Mouse (Mus musculus) hindbrain, embryonic 11.5 days (tissue): ENCODE measurements around the gene Tsr1. TPM values are rescaled to one million over a fixed set of nuclear protein-coding genes. Genes with fewer than 3 reads are reported as not detected.

Experiments
- ATAC-seq: fragments of 200-750 bp; cut with Nextera tagmentation; 2 replicates; pipeline ENCODE4 v1.8.0; 2017; ENCODE audit warnings: mild to moderate bottlenecking, moderate TSS enrichment, moderate library complexity; ENCODE audit not compliant: low FRiP score
- DNase-seq: peaks from one replicate; pipeline ENCODE4 v3.0.0-alpha.2; 2015; ENCODE audit warnings: low spot score
- H3K27ac ChIP-seq: fragments of 300-500 bp; sonication (generic); 2 replicates; pipeline ENCODE4 v1.5.1; 2014; ENCODE audit warnings: mild to moderate bottlenecking, low read depth, low read length
- H3K27me3 ChIP-seq: fragments of 300-500 bp; sonication (generic); 2 replicates; pipeline ENCODE4 v1.6.1; 2014; ENCODE audit warnings: mild to moderate bottlenecking, low read length, moderate library complexity, mixed read lengths; ENCODE audit not compliant: control insufficient read depth, insufficient read depth
- H3K36me3 ChIP-seq: fragments of 300-500 bp; sonication (generic); 2 replicates; pipeline ENCODE4 v1.6.1; 2014; ENCODE audit warnings: mild to moderate bottlenecking, low read length, moderate library complexity, mixed read lengths; ENCODE audit not compliant: control insufficient read depth, insufficient read depth
- H3K4me1 ChIP-seq: fragments of 300-500 bp; sonication (generic); replicated peaks from 2 replicates; pipeline ENCODE4 v1.6.1; 2014; ENCODE audit warnings: low read length, mixed read lengths; ENCODE audit not compliant: control insufficient read depth, insufficient read depth
- H3K4me2 ChIP-seq: fragments of 300-500 bp; sonication (generic); replicated peaks from 2 replicates; pipeline ENCODE4 v1.6.1; 2014; ENCODE audit warnings: mild to moderate bottlenecking, low read depth, low read length
- H3K4me3 ChIP-seq: fragments of 300-500 bp; sonication (generic); 2 replicates; pipeline ENCODE4 v1.5.1; 2014; ENCODE audit warnings: low read depth, low read length
- H3K9ac ChIP-seq: fragments of 300-500 bp; sonication (generic); 2 replicates; pipeline ENCODE4 v1.6.1; 2014; ENCODE audit warnings: low read depth, low read length
- H3K9me3 ChIP-seq: fragments of 300-500 bp; sonication (generic); 2 replicates; pipeline ENCODE4 v1.6.1; 2016; ENCODE audit warnings: low read length; ENCODE audit not compliant: control insufficient read depth
- WGBS: fragments of 180-500 bp; shearing (Covaris S2); extraction: QIAGEN DNeasy Blood & Tissue Kit; methylation state at CpG from one replicate; pipeline ENCODE4 v1.1.7; 2014; 5-methylcytosine and 5-hydroxymethylcytosine counted together
- polyA plus RNA-seq: library from polyadenylated mRNA; unstranded; fragments of >200 nt; fragmentation: Nextera tagmentation; extraction: Ambion mirVana; gene quantifications from 2 replicates; pipeline ENCODE4 v1.2.1, GENCODE M21; 2014

The Tsr1 gene
- polyA plus RNA-seq = 43.1 and 45.5 TPM in 2 replicates

GRCm38 (mm10) chr11:74897678-74898516 is at the start of gene Tsr1:
Gene Tsr1, plus strand, starts transcription at chr11:74898071.
- no peaks in the 10 kb centered on the region for H3K9me3 ChIP-seq
- peak within 1 kb of the TSS; percentile 82 for H3K27ac ChIP-seq
- no peaks in the 10 kb centered on the region for H3K27me3 ChIP-seq
- H3K9ac ChIP-seq = peak within 1 kb of the TSS; percentile 80
- H3K36me3 ChIP-seq = 0 out of 2 replicates have a peak, but pooled peaks cover 2% of the 10 kb centered on the region
- peak within 1 kb of the TSS; percentile 94 for H3K4me3 ChIP-seq
- ATAC-seq (peak; percentile 83), DNase-seq (peak; percentile 94)
- WGBS = under 1% methylated on average over 54 of the region's 54 CpGs
- H3K4me1 ChIP-seq = no peaks in the 10 kb centered on the region
- H3K4me2 ChIP-seq = peak within 1 kb of the TSS; percentile 91

DNA sequence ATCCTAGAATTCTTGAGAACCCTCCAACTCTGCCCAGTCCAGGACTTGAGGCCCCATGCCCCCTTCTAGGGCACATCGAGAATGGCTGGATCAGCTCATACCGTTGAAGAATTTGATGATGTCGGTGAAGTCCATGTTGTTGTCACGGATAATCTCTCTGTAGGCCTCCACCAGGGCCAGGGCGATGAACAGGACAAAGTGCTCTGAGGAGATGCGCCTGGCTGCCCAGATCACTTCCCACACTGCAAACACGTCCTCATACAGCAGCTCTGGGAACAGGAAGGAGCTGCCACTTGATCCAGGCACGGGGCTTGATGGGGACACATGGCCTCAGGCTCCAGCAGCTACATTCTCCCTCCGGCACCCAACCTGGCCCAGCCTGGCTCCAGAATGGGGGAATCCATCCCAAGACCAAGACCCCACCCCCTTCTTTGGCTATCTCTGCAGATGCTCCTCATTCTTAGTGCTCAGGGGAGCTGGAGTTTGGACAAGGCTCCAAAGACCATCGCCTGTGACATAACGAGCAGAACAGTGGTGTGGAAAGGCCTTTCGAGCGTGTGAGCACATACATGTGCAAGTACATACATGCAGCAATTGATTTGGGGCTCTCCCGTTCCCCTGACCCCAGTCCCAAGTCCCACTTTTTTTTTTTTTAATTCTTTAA is 46.7 kb upstream of the Tsr1 start:
- H3K4me1 ChIP-seq = no peaks in the 10 kb centered on the region
- no peaks in the 10 kb centered on the region for H3K36me3 ChIP-seq
- no peak overlapping the region for H3K27ac ChIP-seq
- H3K9me3 ChIP-seq = no peaks in the 10 kb centered on the region
- DNase-seq (no peak), ATAC-seq (no peak)
- no peak overlapping the region for H3K4me2 ChIP-seq
- WGBS = 87% methylated on average over 14 of the region's 14 CpGs
- no peak overlapping the region for H3K4me3 ChIP-seq
- H3K9ac ChIP-seq = no peak overlapping the region
- H3K27me3 ChIP-seq = no peaks in the 10 kb centered on the region

DNA sequence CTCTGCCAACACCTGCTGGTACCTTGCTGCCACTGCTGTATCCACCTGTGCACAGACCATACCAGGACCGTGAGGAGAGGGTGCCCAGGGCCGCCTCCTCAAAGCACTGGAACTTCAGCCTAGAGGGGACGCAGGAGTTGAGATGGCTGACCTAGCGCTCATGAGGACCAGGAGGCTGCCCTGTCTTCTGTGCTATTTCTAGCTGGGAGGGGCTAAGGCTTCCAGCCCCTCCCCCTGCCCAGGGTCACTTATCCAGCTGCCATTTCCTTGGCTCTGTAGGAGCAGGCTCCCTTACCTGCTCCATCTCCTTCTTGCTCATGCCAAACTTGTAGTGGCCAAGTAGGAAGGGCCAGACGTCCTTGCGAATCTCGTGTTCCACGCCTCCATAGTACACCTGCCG is 40.1 kb upstream of the Tsr1 start:
- DNase-seq (no peak), ATAC-seq (no peak)
- Histone ChIP-seq H3K9me3 (no peaks in the 10 kb centered on the region), H3K9ac (no peak overlapping the region), H3K27ac (no peak overlapping the region), H3K4me1 (no peaks in the 10 kb centered on the region), H3K27me3 (no peaks in the 10 kb centered on the region), H3K4me3 (no peak overlapping the region), H3K36me3 (no peaks in the 10 kb centered on the region), H3K4me2 (no peak overlapping the region)
- WGBS = 85% methylated on average over 9 of the region's 9 CpGs

- H3K27ac ChIP-seq = no peak overlapping the region
- 85% methylated on average over 5 of the region's 5 CpGs for WGBS
- no peak overlapping the region for H3K4me3 ChIP-seq
- ATAC-seq = no peak
- no peak for DNase-seq
- H3K36me3 ChIP-seq = no peaks in the 10 kb centered on the region
- H3K9me3 ChIP-seq = no peaks in the 10 kb centered on the region
- H3K27me3 ChIP-seq = no peaks in the 10 kb centered on the region
- no peak overlapping the region for H3K4me2 ChIP-seq
- H3K9ac ChIP-seq = no peak overlapping the region
- no peaks in the 10 kb centered on the region for H3K4me1 ChIP-seq
These were observed 35.7 kb upstream of the Tsr1 start for GRCm38 (mm10) chr11:74862129-74862528.

DNA sequence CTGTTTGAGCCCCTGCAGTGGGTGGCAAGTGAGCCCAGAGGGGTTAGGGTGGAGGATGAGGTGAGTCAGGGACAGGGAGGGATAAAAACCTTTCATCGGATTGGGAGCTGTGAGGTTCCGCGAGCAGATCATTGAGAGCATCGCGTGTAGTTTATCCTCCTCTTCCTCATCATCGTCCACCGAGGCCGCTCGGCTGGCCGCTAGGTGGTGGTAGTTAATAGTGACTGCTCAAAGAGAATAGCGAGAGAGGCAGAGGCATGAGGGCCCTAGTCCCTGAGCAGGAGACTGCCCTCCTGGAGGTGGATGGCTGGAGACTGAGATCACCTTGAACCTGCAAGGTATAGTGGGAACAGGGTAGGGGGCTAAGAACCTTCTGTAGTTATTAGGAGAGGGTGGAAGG is 34.4 kb upstream of the Tsr1 start:
- H3K4me2 ChIP-seq = no peak overlapping the region
- ATAC-seq (no peak), DNase-seq (peak; percentile 43)
- H3K9me3 ChIP-seq = no peaks in the 10 kb centered on the region
- 30% methylated on average over 11 of the region's 11 CpGs for WGBS
- H3K27ac ChIP-seq = no peak overlapping the region
- H3K27me3 ChIP-seq = no peaks in the 10 kb centered on the region
- no peak overlapping the region for H3K4me3 ChIP-seq
- no peaks in the 10 kb centered on the region for H3K4me1 ChIP-seq
- no peak overlapping the region for H3K9ac ChIP-seq
- H3K36me3 ChIP-seq = no peaks in the 10 kb centered on the region

- no peaks in the 10 kb centered on the region for H3K9me3 ChIP-seq
- DNase-seq (no peak), ATAC-seq (no peak)
- no peak overlapping the region for H3K4me3 ChIP-seq
- no peak overlapping the region for H3K27ac ChIP-seq
- no peak overlapping the region for H3K4me2 ChIP-seq
- H3K9ac ChIP-seq = no peak overlapping the region
- WGBS = 90% methylated on average over 9 of the region's 9 CpGs
- H3K36me3 ChIP-seq = no peaks in the 10 kb centered on the region
- no peaks in the 10 kb centered on the region for H3K27me3 ChIP-seq
- H3K4me1 ChIP-seq = no peaks in the 10 kb centered on the region
These were observed 33.5 kb upstream of the Tsr1 start for GRCm38 (mm10) chr11:74864421-74864820.

GRCm38 (mm10) chr11:74865252-74865651 is 32.6 kb upstream of the Tsr1 start:
- no peak overlapping the region for H3K4me3 ChIP-seq
- H3K9ac ChIP-seq = no peak overlapping the region
- ATAC-seq = no peak
- H3K4me2 ChIP-seq = no peak overlapping the region
- no peaks in the 10 kb centered on the region for H3K4me1 ChIP-seq
- 88% methylated on average over 9 of the region's 9 CpGs for WGBS
- H3K36me3 ChIP-seq = no peaks in the 10 kb centered on the region
- DNase-seq = no peak
- no peaks in the 10 kb centered on the region for H3K9me3 ChIP-seq
- no peak overlapping the region for H3K27ac ChIP-seq
- H3K27me3 ChIP-seq = no peaks in the 10 kb centered on the region

DNA sequence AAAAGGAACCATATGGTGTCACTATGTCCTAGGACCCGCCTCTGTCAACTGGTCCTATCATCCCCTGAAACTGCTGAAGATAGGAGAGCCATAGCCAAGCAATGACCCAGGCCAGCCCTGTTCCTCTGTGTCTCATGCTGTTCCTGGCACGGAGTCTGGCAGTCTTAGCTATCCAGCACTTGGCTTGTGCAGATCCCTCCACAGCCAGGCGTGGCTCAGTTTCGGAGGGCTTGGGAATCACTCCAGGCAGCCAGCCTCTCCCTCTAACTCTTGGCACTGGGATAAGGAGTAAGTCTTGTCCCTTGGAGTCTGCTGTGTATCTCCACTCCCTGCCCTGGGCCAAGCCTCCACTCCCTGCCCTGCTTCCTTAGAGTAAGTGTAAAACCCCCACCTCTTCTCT is 31.2 kb upstream of the Tsr1 start:
- Histone ChIP-seq H3K4me3 (no peak overlapping the region), H3K9me3 (no peaks in the 10 kb centered on the region), H3K4me1 (peaks cover 3% of the 10 kb centered on the region; the same call in 1 of the 2 replicates), H3K27ac (no peak overlapping the region), H3K27me3 (no peaks in the 10 kb centered on the region), H3K4me2 (no peak overlapping the region), H3K36me3 (no peaks in the 10 kb centered on the region), H3K9ac (no peak overlapping the region)
- WGBS = 90% methylated on average over 4 of the region's 4 CpGs
- ATAC-seq (no peak), DNase-seq (no peak)

DNA sequence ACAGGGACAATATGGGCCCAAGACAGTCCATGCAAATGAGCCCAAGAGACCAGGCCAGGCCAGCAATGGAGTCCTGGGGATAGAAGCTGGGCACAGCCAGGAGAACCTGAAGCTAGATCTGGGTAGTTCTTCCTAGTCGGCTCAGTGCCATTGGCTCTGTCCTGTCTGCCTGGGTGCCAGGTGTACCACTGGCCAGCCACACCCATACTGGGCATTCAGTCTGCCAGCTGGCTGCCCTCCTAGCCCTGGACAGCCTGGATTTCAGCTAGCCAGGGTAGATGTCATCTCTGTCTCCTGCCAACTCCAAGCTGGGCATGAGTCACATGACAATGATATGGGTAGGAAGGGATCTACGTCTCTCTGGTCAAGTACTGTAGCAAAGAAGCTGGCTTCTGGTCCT is 30.7 kb upstream of the Tsr1 start:
- 85% methylated on average over 2 of the region's 2 CpGs for WGBS
- Histone ChIP-seq H3K27ac (no peak overlapping the region), H3K36me3 (no peaks in the 10 kb centered on the region)

More for the DNA sequence above, 30.7 kb upstream of the Tsr1 start:
- no peak overlapping the region for H3K9ac ChIP-seq
- ATAC-seq (no peak), DNase-seq (no peak)
- H3K4me2 ChIP-seq = no peak overlapping the region
- H3K9me3 ChIP-seq = no peaks in the 10 kb centered on the region
- H3K4me3 ChIP-seq = no peak overlapping the region
- H3K27me3 ChIP-seq = no peaks in the 10 kb centered on the region
- H3K4me1 ChIP-seq = peaks cover 3% of the 10 kb centered on the region; the same call in 1 of the 2 replicates
